Mouse (Mus musculus) bone marrow macrophage, adult 2 months (primary cell): ENCODE data around the gene Map7d1. TPM values are rescaled to one million over a fixed set of nuclear protein-coding genes. Genes with fewer than 3 reads are reported as not detected.

Experiments used
- H3K27ac ChIP-seq: 2 replicates; pipeline ENCODE4 v1.5.1; 2012; ENCODE audit warnings: low read depth, low read length; ENCODE audit not compliant: insufficient read depth
- H3K4me1 ChIP-seq: 2 replicates; pipeline ENCODE4 v1.6.1; 2012; ENCODE audit warnings: low read length; ENCODE audit not compliant: control insufficient read depth, insufficient read depth
- H3K4me3 ChIP-seq: 2 replicates; pipeline ENCODE4 v1.5.1; 2012; ENCODE audit warnings: mild to moderate bottlenecking, low read length, moderate library complexity; ENCODE audit not compliant: insufficient read depth
- CTCF ChIP-seq: IDR thresholded peaks from 2 replicates; pipeline ENCODE4 v1.5.1; 2012; ENCODE audit warnings: low read depth, mild to moderate bottlenecking, low read length, moderate library complexity
- POLR2A ChIP-seq: IDR thresholded peaks from 2 replicates; pipeline ENCODE4 v1.6.1; 2012; ENCODE audit warnings: mild to moderate bottlenecking, low read depth, low read length, borderline replicate concordance
- polyA plus RNA-seq: library from polyadenylated mRNA; stranded (reverse); fragments of >200 nt; gene quantifications from 2 replicates; pipeline ENCODE4 v1.2.4, GENCODE M21; 2012; ENCODE audit not compliant: missing spikeins, insufficient read depth, insufficient read length

Gene Map7d1
- polyA plus RNA-seq, 1 experiment: 131 TPM

- Histone ChIP-seq H3K4me3 (no peak overlapping the region), H3K27ac (no peak overlapping the region), H3K4me1 (peaks cover 10% of the 10 kb centered on the region)
- TF ChIP-seq POLR2A (no peak), CTCF (no peak)
Observed at GRCm38 (mm10) chr4:126246202-126246889, 9.8 kb downstream of the Map7d1 start.

DNA sequence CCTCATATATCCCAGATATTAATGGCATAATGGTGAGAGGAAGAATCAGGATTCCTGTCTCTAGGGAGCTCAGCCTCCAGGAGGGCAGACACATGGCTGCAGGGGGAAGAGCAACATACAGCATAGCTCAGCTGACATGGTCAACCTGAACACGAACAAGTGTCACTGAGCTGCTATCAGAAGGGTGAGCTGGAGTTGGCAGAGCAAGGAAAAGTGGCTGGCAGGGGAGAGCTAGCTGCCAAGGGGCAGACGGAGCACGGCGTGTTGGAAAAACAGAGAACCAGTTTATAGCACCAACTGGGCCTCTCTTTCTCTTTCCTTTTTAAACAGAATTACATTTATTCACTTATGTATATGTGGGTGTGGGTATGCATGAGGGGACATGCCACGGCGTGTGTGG is 13.6 kb downstream of the Map7d1 start:
- Histone ChIP-seq H3K27ac (no peak overlapping the region), H3K4me3 (no peak overlapping the region), H3K4me1 (no peaks in the 10 kb centered on the region)
- no peak for TF ChIP-seq CTCF
- no peak for TF ChIP-seq POLR2A

DNA sequence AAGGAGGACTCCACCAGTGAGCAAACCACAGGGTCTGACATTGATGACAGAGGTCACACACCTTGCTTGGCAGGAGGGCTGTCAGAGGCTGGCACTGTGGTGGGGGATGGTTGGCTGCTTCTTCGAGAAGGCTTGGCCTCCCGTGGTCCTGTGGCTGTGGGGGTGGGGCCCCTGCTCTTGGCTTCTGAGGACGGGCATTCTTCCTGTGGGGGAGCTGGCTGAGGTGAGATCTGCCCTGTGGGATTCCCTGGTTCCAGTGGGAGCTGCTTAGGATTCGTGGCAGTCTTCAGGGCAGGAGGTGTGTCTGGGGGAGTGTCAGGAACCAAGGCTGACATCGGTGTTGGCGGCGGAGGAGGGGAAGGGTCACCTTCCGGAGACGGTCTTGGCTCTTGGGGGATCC is 14.2 kb downstream of the Map7d1 start:
- TF ChIP-seq POLR2A: no peak
- no peak for TF ChIP-seq CTCF
- H3K27ac ChIP-seq: no peak overlapping the region
- no peaks in the 10 kb centered on the region for H3K4me1 ChIP-seq
- H3K4me3 ChIP-seq: no peak overlapping the region

DNA sequence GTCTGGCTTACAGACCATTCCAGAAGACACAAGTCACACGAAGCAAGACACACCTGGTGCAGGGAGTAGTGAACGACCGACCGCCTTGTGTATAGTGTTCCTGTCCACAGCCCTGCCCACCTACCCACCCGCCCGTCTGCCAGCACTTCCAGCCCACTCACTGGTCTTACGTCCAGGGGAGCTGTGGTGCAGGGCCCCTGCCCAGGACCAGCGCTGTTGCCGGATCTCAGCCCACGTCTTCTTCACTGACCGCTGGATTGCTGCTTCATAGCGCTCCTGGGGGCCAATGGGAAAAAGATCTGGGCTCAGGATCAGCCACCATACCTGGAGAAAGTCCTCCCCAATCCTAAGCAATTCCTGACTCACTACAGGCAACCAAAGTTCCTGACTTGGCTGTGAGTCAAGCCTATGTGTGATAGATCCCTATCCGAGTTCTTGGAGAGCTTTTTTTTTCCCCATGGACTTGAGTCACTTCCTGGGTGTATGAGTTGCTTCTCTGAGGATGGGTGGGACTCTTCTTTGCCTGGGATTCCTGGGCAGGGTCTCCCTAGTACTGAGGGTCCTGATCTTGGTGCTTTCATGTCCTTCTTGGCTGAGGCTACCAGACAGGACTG is 16.2 kb downstream of the Map7d1 start:
- no peak overlapping the region for H3K4me3 ChIP-seq
- H3K4me1 ChIP-seq: no peaks in the 10 kb centered on the region
- H3K27ac ChIP-seq: no peak overlapping the region
- no peak for TF ChIP-seq CTCF

DNA sequence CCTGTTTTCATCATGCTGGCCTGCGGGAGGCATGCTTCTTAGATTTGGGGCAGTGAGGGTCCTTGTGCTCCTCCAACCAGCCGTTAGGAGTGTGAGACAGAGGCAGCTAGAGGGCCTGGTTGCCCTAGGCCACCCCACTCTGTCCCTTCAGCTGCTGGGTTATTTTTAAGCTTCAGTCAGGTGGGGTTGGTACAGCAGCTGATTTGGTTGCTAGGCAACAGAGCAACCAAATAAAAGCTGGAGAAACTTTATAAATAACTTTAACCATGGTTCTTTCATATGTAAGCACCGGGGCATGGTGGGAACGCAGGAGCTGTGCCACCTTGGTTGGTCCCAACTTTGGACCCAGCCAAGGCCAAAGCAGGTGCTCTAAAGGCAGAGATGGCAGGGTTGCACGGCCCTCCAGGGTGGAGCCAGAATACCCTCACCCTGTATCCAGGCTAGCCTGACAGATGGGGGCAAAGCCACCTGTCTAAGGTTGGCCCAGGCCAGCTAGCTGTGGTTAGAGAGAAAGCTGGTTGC is 18.4 kb downstream of the Map7d1 start:
- Histone ChIP-seq H3K4me3 (no peak overlapping the region), H3K4me1 (no peaks in the 10 kb centered on the region), H3K27ac (no peak overlapping the region)
- TF ChIP-seq POLR2A (no peak), CTCF (no peak)

GRCm38 (mm10) chr4:126236467-126237280 is 19.5 kb downstream of the Map7d1 start:
- H3K4me3 ChIP-seq: no peak overlapping the region
- H3K4me1 ChIP-seq: no peaks in the 10 kb centered on the region
- TF ChIP-seq POLR2A (no peak), CTCF (no peak)
- H3K27ac ChIP-seq: no peak overlapping the region

DNA sequence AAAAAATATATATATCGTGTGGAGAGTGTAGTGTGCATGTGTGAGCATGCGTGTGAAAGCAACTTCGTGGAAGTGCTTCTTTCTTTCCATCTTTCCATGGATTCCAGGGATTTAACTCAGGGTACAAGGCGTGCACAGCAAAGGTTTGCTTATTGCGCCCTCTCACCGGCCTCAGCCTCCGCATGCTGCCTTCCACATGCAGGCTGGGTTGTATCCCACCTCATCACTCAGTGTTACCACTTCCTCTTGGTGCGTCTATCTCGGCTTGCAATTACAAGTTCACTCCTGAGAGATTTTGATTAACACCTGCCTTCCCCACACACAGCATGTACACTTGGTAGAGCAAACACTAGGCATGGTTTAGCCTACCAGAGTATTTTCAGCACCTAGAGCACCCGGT is 21.0 kb downstream of the Map7d1 start:
- H3K27ac ChIP-seq: no peak overlapping the region
- TF ChIP-seq CTCF (no peak), POLR2A (no peak)
- H3K4me1 ChIP-seq: no peaks in the 10 kb centered on the region
- no peak overlapping the region for H3K4me3 ChIP-seq

- Histone ChIP-seq H3K27ac (no peak overlapping the region), H3K4me1 (no peaks in the 10 kb centered on the region), H3K4me3 (no peak overlapping the region)
Observed at GRCm38 (mm10) chr4:126234496-126235175, 21.5 kb downstream of the Map7d1 start.

GRCm38 (mm10) chr4:126233676-126234308 is 22.4 kb downstream of the Map7d1 start:
- Histone ChIP-seq H3K4me1 (no peaks in the 10 kb centered on the region), H3K27ac (no peak overlapping the region), H3K4me3 (no peak overlapping the region)
- no peak for TF ChIP-seq POLR2A
- TF ChIP-seq CTCF: no peak

More at GRCm38 (mm10) chr4:126234496-126235175, 21.5 kb downstream of the Map7d1 start:
- TF ChIP-seq POLR2A (no peak), CTCF (no peak)
